Mouse (Mus musculus) lung, postnatal 0 days (tissue): ENCODE data around the gene Mdga1.

Source experiments
- CTCF ChIP-seq: IDR thresholded peaks from 2 replicates; pipeline ENCODE4 v1.5.1; 2016; ENCODE audit warnings: antibody characterized with exemption, mild to moderate bottlenecking
- EP300 ChIP-seq: IDR thresholded peaks from 2 replicates; pipeline ENCODE4 v1.6.1; 2016; ENCODE audit warnings: antibody characterized with exemption, mild to moderate bottlenecking, control low read depth

DNA sequence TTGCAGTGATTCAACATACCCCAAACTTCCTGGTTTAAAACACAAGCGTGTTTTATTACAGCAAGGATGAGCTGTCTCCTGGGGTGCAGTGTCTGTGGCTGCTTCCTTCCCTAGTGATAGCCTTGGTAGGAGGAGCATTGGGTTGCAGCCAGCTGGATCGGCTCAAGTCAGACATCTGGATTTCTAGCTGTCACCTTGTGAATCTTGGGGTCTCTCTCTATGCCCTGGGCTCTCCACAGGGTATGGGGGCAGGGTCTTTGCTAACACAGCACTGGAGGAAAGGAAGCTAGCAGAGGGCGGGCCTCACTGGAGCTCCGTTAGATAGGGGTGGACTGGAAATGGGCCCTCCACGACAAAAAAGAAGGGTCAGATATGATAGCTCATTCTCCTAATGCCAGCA, 57.2 kb downstream of the Mdga1 start:
- TF ChIP-seq CTCF (no peak), EP300 (no peak)
